Mouse (Mus musculus): Measurements from ENCODE around the gene Rbm26. TPM values are rescaled to one million over a fixed set of nuclear protein-coding genes. Genes with fewer than 3 reads are reported as not detected.

Rbm26 gene
- polyA plus RNA-seq (2016; fragmentation: Nextera tagmentation; extraction: Ambion mirVana) = 32.4 and 32.9 TPM in 2 replicates

- WGBS = under 1% methylated on average over 28 of the region's 28 CpGs
- Histone ChIP-seq H3K9me3 (replicated peaks) (no peaks in the 10 kb centered on the region), H3K27ac (replicated peaks) (peak within 1 kb of the TSS; percentile 99), H3K36me3 (0 out of 2 replicates have a peak, but pooled peaks cover 15% of the 10 kb centered on the region), H3K4me1 (peaks cover 20% of the 10 kb centered on the region), H3K4me3 (peak within 1 kb of the TSS; percentile 98), H3K27me3 (ENCODE audit: low read depth, poor library complexity, severe bottlenecking) (no peaks in the 10 kb centered on the region)
- DNase-seq (ENCODE audit: low spot score) = peak; percentile 98
Measured at GRCm38 (mm10) chr14:105177238-105177693, at the start of gene Rbm26. Gene Rbm26 (minus strand): TSS chr14:105177327.

GRCm38 (mm10) chr14:105225790-105226189 is 48.7 kb upstream of the Rbm26 start:
- H3K36me3 ChIP-seq = no peaks in the 10 kb centered on the region
- 93% methylated on average over 4 of the region's 4 CpGs for WGBS

GRCm38 (mm10) chr14:105222240-105222639 is 45.1 kb upstream of the Rbm26 start:
- H3K36me3 ChIP-seq = no peaks in the 10 kb centered on the region
- no peak overlapping the region for H3K27ac ChIP-seq (replicated peaks)
- 88% methylated on average over 4 of the region's 4 CpGs for WGBS
- H3K9me3 ChIP-seq (replicated peaks) = no peaks in the 10 kb centered on the region
- H3K4me1 ChIP-seq = no peaks in the 10 kb centered on the region
- H3K4me3 ChIP-seq = no peak overlapping the region
- no peaks in the 10 kb centered on the region for H3K27me3 ChIP-seq (ENCODE audit: low read depth, poor library complexity, severe bottlenecking)
- DNase-seq (ENCODE audit: low spot score) = no peak

More at GRCm38 (mm10) chr14:105225790-105226189, 48.7 kb upstream of the Rbm26 start:
- no peaks in the 10 kb centered on the region for H3K9me3 ChIP-seq (replicated peaks)
- no peak overlapping the region for H3K4me3 ChIP-seq
- H3K27ac ChIP-seq (replicated peaks) = no peak overlapping the region
- no peaks in the 10 kb centered on the region for H3K4me1 ChIP-seq
- H3K27me3 ChIP-seq (ENCODE audit: low read depth, poor library complexity, severe bottlenecking) = no peaks in the 10 kb centered on the region
- no peak for DNase-seq (ENCODE audit: low spot score)

DNA sequence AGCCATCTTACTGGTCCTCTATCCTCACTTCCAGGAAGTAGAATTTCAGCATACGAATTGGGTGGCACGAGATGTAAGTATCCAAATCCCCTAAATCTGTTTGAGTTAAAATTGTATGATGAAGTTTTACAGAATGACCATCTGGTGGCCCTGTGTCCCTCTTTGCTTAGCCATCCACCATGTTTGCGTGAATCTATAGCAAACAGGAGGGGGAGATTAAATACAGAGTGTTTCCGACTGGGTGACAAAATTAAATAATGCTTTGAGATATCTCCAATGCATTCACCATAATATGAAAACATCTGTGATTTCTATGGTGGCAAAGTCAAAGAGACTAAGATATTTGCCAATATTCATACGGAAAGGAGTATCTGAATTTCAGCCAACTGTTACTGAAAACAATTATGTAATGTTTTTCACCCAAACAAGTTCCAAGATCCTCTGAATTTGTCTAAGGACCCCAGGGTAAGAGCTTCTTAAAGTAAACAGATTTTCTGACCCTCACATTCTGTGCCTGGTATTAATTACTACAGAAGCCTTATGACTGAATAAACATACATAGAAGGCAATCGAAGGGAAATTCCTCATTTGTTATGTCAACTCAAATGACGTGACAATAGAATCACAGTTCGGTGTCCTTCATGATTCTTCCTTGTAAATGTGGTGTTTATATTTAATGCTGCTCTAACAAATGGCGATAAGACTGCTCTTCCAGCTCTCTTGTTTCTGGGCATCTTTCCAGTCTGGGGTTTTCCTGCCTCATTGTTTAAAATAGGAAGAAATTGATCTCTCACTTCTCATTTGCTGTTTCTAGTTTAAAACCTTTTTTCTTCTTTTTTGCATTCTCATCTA is 42.6 kb upstream of the Rbm26 start:
- H3K4me1 ChIP-seq = no peaks in the 10 kb centered on the region
- no peak overlapping the region for H3K27ac ChIP-seq (replicated peaks)
- no peak for DNase-seq (ENCODE audit: low spot score)
- no peaks in the 10 kb centered on the region for H3K27me3 ChIP-seq (ENCODE audit: low read depth, poor library complexity, severe bottlenecking)
- no peaks in the 10 kb centered on the region for H3K9me3 ChIP-seq (replicated peaks)
- no peak overlapping the region for H3K4me3 ChIP-seq
- 85% methylated on average over 9 of the region's 9 CpGs for WGBS
- H3K36me3 ChIP-seq = no peaks in the 10 kb centered on the region

DNA sequence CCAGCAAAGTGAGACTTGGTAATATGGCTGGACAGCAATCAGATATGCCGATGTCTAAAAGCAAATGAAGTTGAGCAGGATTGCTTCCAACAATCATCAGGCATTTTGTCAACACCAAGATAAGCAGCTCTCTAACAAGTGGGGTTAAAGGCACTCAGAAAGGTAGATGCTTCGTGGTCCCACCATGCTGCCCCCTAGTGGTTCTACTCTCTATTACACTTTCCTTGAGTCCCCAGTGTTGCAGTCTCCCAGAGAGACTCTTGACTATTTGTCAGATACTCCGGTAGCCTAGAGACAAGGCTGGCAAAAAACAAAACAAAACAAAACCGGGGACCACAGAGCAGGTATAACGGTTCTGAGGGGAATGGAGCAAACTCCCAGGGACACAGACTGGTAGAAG is 21.3 kb upstream of the Rbm26 start:
- Histone ChIP-seq H3K4me1 (no peaks in the 10 kb centered on the region), H3K4me3 (no peak overlapping the region), H3K27me3 (ENCODE audit: low read depth, poor library complexity, severe bottlenecking) (no peaks in the 10 kb centered on the region), H3K27ac (replicated peaks) (no peak overlapping the region), H3K36me3 (no peaks in the 10 kb centered on the region), H3K9me3 (replicated peaks) (0 out of 2 replicates have a peak, but pooled peaks cover 2% of the 10 kb centered on the region)
- no peak for DNase-seq (ENCODE audit: low spot score)
- 58% methylated on average over 5 of the region's 5 CpGs for WGBS

- WGBS = 76% methylated on average over 4 of the region's 4 CpGs
- no peaks in the 10 kb centered on the region for H3K27me3 ChIP-seq (ENCODE audit: low read depth, poor library complexity, severe bottlenecking)
- H3K36me3 ChIP-seq = no peaks in the 10 kb centered on the region
- H3K27ac ChIP-seq (replicated peaks) = no peak overlapping the region
- H3K9me3 ChIP-seq (replicated peaks) = no peaks in the 10 kb centered on the region
- H3K4me3 ChIP-seq = no peak overlapping the region
- no peaks in the 10 kb centered on the region for H3K4me1 ChIP-seq
- DNase-seq (ENCODE audit: low spot score) = no peak
Measured at GRCm38 (mm10) chr14:105194682-105195081, 17.6 kb upstream of the Rbm26 start.

- H3K4me3 ChIP-seq = no peak overlapping the region
- DNase-seq (ENCODE audit: low spot score) = no peak
- H3K9me3 ChIP-seq (replicated peaks) = no peaks in the 10 kb centered on the region
- no peaks in the 10 kb centered on the region for H3K27me3 ChIP-seq (ENCODE audit: low read depth, poor library complexity, severe bottlenecking)
- no peak overlapping the region for H3K27ac ChIP-seq (replicated peaks)
- no peaks in the 10 kb centered on the region for H3K36me3 ChIP-seq
- H3K4me1 ChIP-seq = no peaks in the 10 kb centered on the region
- WGBS = 84% methylated on average over 3 of the region's 3 CpGs
Measured at GRCm38 (mm10) chr14:105184866-105185265, 7.7 kb upstream of the Rbm26 start.

GRCm38 (mm10) chr14:105182786-105183185 is 5.7 kb upstream of the Rbm26 start:
- Histone ChIP-seq H3K9me3 (replicated peaks) (no peaks in the 10 kb centered on the region), H3K27ac (replicated peaks) (no peak overlapping the region), H3K4me1 (no peaks in the 10 kb centered on the region), H3K4me3 (no peak overlapping the region), H3K36me3 (no peaks in the 10 kb centered on the region), H3K27me3 (ENCODE audit: low read depth, poor library complexity, severe bottlenecking) (no peaks in the 10 kb centered on the region)
- 83% methylated on average over 3 of the region's 3 CpGs for WGBS
- no peak for DNase-seq (ENCODE audit: low spot score)

GRCm38 (mm10) chr14:105179733-105180132 is 2.6 kb upstream of the Rbm26 start:
- no peaks in the 10 kb centered on the region for H3K9me3 ChIP-seq (replicated peaks)
- DNase-seq (ENCODE audit: low spot score) = no peak
- no peak overlapping the region for H3K27ac ChIP-seq (replicated peaks)
- 0 out of 2 replicates have a peak, but pooled peaks cover 4% of the 10 kb centered on the region for H3K36me3 ChIP-seq
- no peak overlapping the region for H3K4me3 ChIP-seq
- H3K4me1 ChIP-seq = peaks cover 15% of the 10 kb centered on the region
- H3K27me3 ChIP-seq (ENCODE audit: low read depth, poor library complexity, severe bottlenecking) = no peaks in the 10 kb centered on the region
- 94% methylated on average over 3 of the region's 3 CpGs for WGBS

DNA sequence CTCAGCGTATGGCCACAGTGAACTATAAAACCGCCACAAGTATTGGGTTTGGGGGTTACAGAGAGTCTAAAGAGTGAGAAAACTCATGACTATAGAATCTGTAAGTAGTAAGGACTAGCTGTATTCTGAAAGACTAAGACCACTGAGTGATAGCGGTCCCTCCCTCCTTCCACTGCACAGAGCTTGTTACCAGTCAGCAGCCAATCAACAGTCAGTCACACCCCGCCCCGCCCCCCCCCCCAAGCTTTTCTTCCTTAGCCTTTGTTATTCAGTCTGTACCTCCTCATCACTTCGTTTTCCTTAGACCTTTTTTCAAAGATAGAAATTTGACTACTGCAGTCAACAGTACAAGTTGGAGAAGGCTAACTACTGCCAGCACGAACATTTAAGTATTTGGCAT is 1.9 kb upstream of the Rbm26 start:
- no peak overlapping the region for H3K4me3 ChIP-seq
- WGBS = 54% methylated on average over 7 of the region's 7 CpGs
- no peaks in the 10 kb centered on the region for H3K27me3 ChIP-seq (ENCODE audit: low read depth, poor library complexity, severe bottlenecking)
- peaks cover 20% of the 10 kb centered on the region for H3K4me1 ChIP-seq
- H3K9me3 ChIP-seq (replicated peaks) = no peaks in the 10 kb centered on the region
- 0 out of 2 replicates have a peak, but pooled peaks cover 12% of the 10 kb centered on the region for H3K36me3 ChIP-seq
- no peak overlapping the region for H3K27ac ChIP-seq (replicated peaks)
- no peak for DNase-seq (ENCODE audit: low spot score)

- no peaks in the 10 kb centered on the region for H3K27me3 ChIP-seq (ENCODE audit: low read depth, poor library complexity, severe bottlenecking)
- peaks cover 20% of the 10 kb centered on the region for H3K4me1 ChIP-seq
- under 1% methylated on average over 64 of the region's 74 CpGs for WGBS
- peaks cover 19% of the 10 kb centered on the region; the same call in 1 of the 2 replicates for H3K36me3 ChIP-seq
- no peaks in the 10 kb centered on the region for H3K9me3 ChIP-seq (replicated peaks)
- H3K27ac ChIP-seq (replicated peaks) = peak overlapping the region; percentile 99
- H3K4me3 ChIP-seq = peak overlapping the region; percentile 98
- DNase-seq (ENCODE audit: low spot score) = no peak
Measured at GRCm38 (mm10) chr14:105176381-105177168, 552 bp downstream of the Rbm26 start.

GRCm38 (mm10) chr14:105167181-105167580 is 9.9 kb downstream of the Rbm26 start:
- 100% methylated on average over 1 of the region's 1 CpGs for WGBS
- Histone ChIP-seq H3K4me3 (no peak overlapping the region), H3K27me3 (ENCODE audit: low read depth, poor library complexity, severe bottlenecking) (no peaks in the 10 kb centered on the region), H3K9me3 (replicated peaks) (no peaks in the 10 kb centered on the region), H3K36me3 (peaks cover 12% of the 10 kb centered on the region), H3K4me1 (peaks cover 19% of the 10 kb centered on the region), H3K27ac (replicated peaks) (no peak overlapping the region)
- no peak for DNase-seq (ENCODE audit: low spot score)

Data from midbrain, embryonic 10.5 days (tissue).